Mouse (Mus musculus) macrophage (primary cell): ENCODE data around the gene Gm20773. TPM values are rescaled to one million over a fixed set of nuclear protein-coding genes. Genes with fewer than 3 reads are reported as not detected.
"Not testable (repeated sequence)": the region's sequence is repeated elsewhere in the genome, so short reads cannot be mapped to it uniquely, and the experiment has no call there.

Source experiments
- H3K27ac ChIP-seq: fragments of 350-480 bp; formaldehyde crosslinking; 2 replicates; pipeline ENCODE4 v1.9.0; 2021
- H3K36me3 ChIP-seq: fragments of 350-480 bp; formaldehyde crosslinking; 2 replicates; pipeline ENCODE4 v1.9.0; 2021; ENCODE audit errors: inconsistent target
- H3K4me3 ChIP-seq: fragments of 350-480 bp; formaldehyde crosslinking; 2 replicates; pipeline ENCODE4 v1.9.0; 2021; ENCODE audit errors: inconsistent target
- H3K79me2 ChIP-seq: fragments of 350-480 bp; formaldehyde crosslinking; 2 replicates; pipeline ENCODE4 v1.9.0; 2021; ENCODE audit errors: inconsistent target
- WGBS: methylation state at CpG from one replicate; pipeline ENCODE4 v1.1.7; 2026; ENCODE audit warnings: inconsistent platforms; ENCODE audit not compliant: missing documents; 5-methylcytosine and 5-hydroxymethylcytosine counted together
- polyA plus RNA-seq: library from polyadenylated mRNA; stranded (reverse); fragments of 250-400 nt; gene quantifications from 3 replicates; pipeline ENCODE4 v1.2.4, GENCODE M21; 2018; ENCODE audit warnings: inconsistent platforms
- total RNA-seq, 78 experiments: library from RNA; depleted of rRNA; stranded (reverse); fragments of 250-400 nt; gene quantifications; 1 replicate in 9 of 78; 2 replicates in 24 of 78; 3 replicates in 43 of 78; 4 replicates in 2 of 78; pipeline ENCODE4 v1.2.4; 2018; ENCODE audit warnings: inconsistent platforms in 56 of 78

Gene Gm20773
- not detected for total RNA-seq (2018; cell fraction: chromatin; rRNA removed)
- total RNA-seq (2018; cell fraction: cytosol; rRNA removed), result not detected
- total RNA-seq (2018; cell fraction: nucleus; rRNA removed), result not detected
- not detected in 3 replicates for polyA plus RNA-seq

GRCm38 (mm10) chrY:13493726-13494125, at the start of gene Gm20773:
Gene Gm20773, plus strand, starts transcription at chrY:13494026.
- H3K36me3 ChIP-seq, H3K27ac ChIP-seq, H3K4me3 ChIP-seq, H3K79me2 ChIP-seq: not testable (repeated sequence)
- WGBS, result no CpG with 5 or more reads among the region's 1 CpGs

- H3K4me3 ChIP-seq, H3K36me3 ChIP-seq, H3K79me2 ChIP-seq, H3K27ac ChIP-seq: not testable (repeated sequence)
- no CpG with 5 or more reads among the region's 3 CpGs for WGBS
These were observed 28.3 kb upstream of the Gm20773 start, which contains the start of gene Gm21866 for GRCm38 (mm10) chrY:13465479-13465878. Gene Gm21866, minus strand, starts transcription at chrY:13465579.

Other genes starting within 250 kb of the Gm20773 start
- not detected in 3 replicates for gene Gm21440, start 241.6 kb upstream of the Gm20773 start, polyA plus RNA-seq
- gene Gm21454, start 241.6 kb upstream of the Gm20773 start, polyA plus RNA-seq, result not detected in 3 replicates
- not detected in 3 replicates for gene Gm21725, start 145.0 kb upstream of the Gm20773 start, polyA plus RNA-seq
- gene Gm21866, start 28.4 kb upstream of the Gm20773 start, polyA plus RNA-seq, result not detected in 3 replicates